In genomic region chr4:62732840-62733239, GRCm38 (mm10) we compare ENCODE assay signal across 10 mouse cellular contexts.
DNase-seq lines count a peak whose midpoint lies in the region; ATAC-seq and TF ChIP-seq lines count a peak whose summit lies in the region.
"Had no signal": no experiment of that assay in that cellular context is flagged by ENCODE, and none has a peak within 500 bp of the region (broad histone marks: within the 10 kb centered on the region; RNA-seq: fewer than 3 reads in every experiment).

No protein-coding gene starts in this region.

- no peaks in the 10 kb centered on the region for H3K79me2 ChIP-seq in heart, adult 2 months (replicated peaks; ENCODE audit: control insufficient read depth, insufficient read depth, low read length)

- H3K27ac ChIP-seq in kidney, adult 2 months (ENCODE audit: insufficient read depth, low read depth, low read length): no peak overlapping the region
- peak overlapping the region; percentile 62 for H3K27ac ChIP-seq in heart, adult 2 months
- H3K27ac ChIP-seq in neural tube, embryonic 14.5 days (ENCODE audit: low read depth, low read length): no peak overlapping the region
- no peak overlapping the region for H3K27ac ChIP-seq in midbrain, embryonic 11.5 days (ENCODE audit: low read depth, low read length)
- H3K27ac ChIP-seq: midbrain, embryonic 12.5 days had no signal

- H3K36me3 ChIP-seq in kidney, adult 2 months (ENCODE audit: control insufficient read depth, insufficient read depth, low read length): no peaks in the 10 kb centered on the region
- peaks cover 10% of the 10 kb centered on the region for H3K36me3 ChIP-seq in heart, adult 2 months (ENCODE audit: control insufficient read depth, insufficient read depth, low read length)
- H3K36me3 ChIP-seq in neural tube, embryonic 14.5 days (ENCODE audit: control insufficient read depth, insufficient read depth, low read length): no peaks in the 10 kb centered on the region
- H3K36me3 ChIP-seq in midbrain, embryonic 11.5 days (ENCODE audit: control insufficient read depth, insufficient read depth, low read length): no peaks in the 10 kb centered on the region
- H3K36me3 ChIP-seq: midbrain, embryonic 12.5 days had no signal

- intact Hi-C loops in heart, adult 2 months (cut with DNase I): no loop called here

- no peaks in the 10 kb centered on the region for H3K9me3 ChIP-seq in neural tube, embryonic 14.5 days (ENCODE audit: control insufficient read depth, low read length)
- H3K9me3 ChIP-seq in midbrain, embryonic 11.5 days (ENCODE audit: control insufficient read depth, low read length): no peaks in the 10 kb centered on the region
- H3K9me3 ChIP-seq: midbrain, embryonic 12.5 days had no signal

- peak overlapping the region; percentile 27; the same call in 1 of the 2 replicates for H3K9ac ChIP-seq in heart, adult 2 months (ENCODE audit: low read depth, low read length)
- H3K9ac ChIP-seq in neural tube, embryonic 14.5 days (replicated peaks; ENCODE audit: low read depth, low read length): no peak overlapping the region
- H3K9ac ChIP-seq in midbrain, embryonic 11.5 days (ENCODE audit: low read length): no peak overlapping the region
- H3K9ac ChIP-seq: midbrain, embryonic 12.5 days had no signal

- no peak overlapping the region for H3K4me2 ChIP-seq in neural tube, embryonic 14.5 days (ENCODE audit: low read depth, low read length)
- H3K4me2 ChIP-seq in midbrain, embryonic 11.5 days: no peak overlapping the region
- H3K4me2 ChIP-seq: midbrain, embryonic 12.5 days had no signal

- peak; percentile 57 for DNase-seq in kidney, adult 2 months
- DNase-seq in kidney, adult 11 months: no peak
- peak; percentile 57 to 72 for DNase-seq in heart, adult 2 months
- peak; percentile 28 to 51 for DNase-seq in kidney, postnatal 25 days
- DNase-seq in B cell, adult 2 months: no peak
- no peak for DNase-seq in midbrain, embryonic 11.5 days (ENCODE audit: low spot score, missing footprints)
- DNase-seq: thymus, postnatal 4 days had no signal

- WGBS in kidney, adult 2 months: 33% methylated on average over 2 of the region's 2 CpGs
- 16% methylated on average over 2 of the region's 2 CpGs for WGBS in heart, adult 2 months
- WGBS in neural tube, embryonic 14.5 days: 54% methylated on average over 2 of the region's 2 CpGs
- 71% methylated on average over 2 of the region's 2 CpGs for WGBS in midbrain, embryonic 11.5 days

- no peaks in the 10 kb centered on the region for H3K27me3 ChIP-seq in kidney, adult 2 months (replicated peaks; ENCODE audit: control insufficient read depth, insufficient read depth, low read length)
- H3K27me3 ChIP-seq in heart, adult 2 months (ENCODE audit: control insufficient read depth, insufficient read depth, low read length): no peaks in the 10 kb centered on the region
- H3K27me3 ChIP-seq in neural tube, embryonic 14.5 days (ENCODE audit: control insufficient read depth, insufficient read depth, low read length): no peaks in the 10 kb centered on the region
- no peaks in the 10 kb centered on the region for H3K27me3 ChIP-seq in midbrain, embryonic 11.5 days (ENCODE audit: control insufficient read depth, insufficient read depth, low read length)
- H3K27me3 ChIP-seq: midbrain, embryonic 12.5 days had no signal

- TF ChIP-seq POLR2A in kidney, adult 2 months (IDR thresholded peaks at IDR 0.05; ENCODE audit: low read depth, low read length): no peak
- TF ChIP-seq POLR2A in heart, adult 2 months (IDR thresholded peaks at IDR 0.05; ENCODE audit: insufficient read depth, low read depth, low read length): 0 out of 2 replicates have a peak, but pooled peaks have one; percentile 25

- H3K4me1 ChIP-seq in kidney, adult 2 months (ENCODE audit: control insufficient read depth, insufficient read depth, low read length): 0 out of 2 replicates have a peak, but pooled peaks cover 5% of the 10 kb centered on the region
- H3K4me1 ChIP-seq in heart, adult 2 months (ENCODE audit: control insufficient read depth, insufficient read depth, low read length): peaks cover 47% of the 10 kb centered on the region
- peaks cover 5% of the 10 kb centered on the region; the same call in 1 of the 2 replicates for H3K4me1 ChIP-seq in neural tube, embryonic 14.5 days (ENCODE audit: control insufficient read depth, insufficient read depth, low read length)
- H3K4me1 ChIP-seq in midbrain, embryonic 11.5 days (ENCODE audit: control insufficient read depth, insufficient read depth, low read length): no peaks in the 10 kb centered on the region

- H3K4me3 ChIP-seq in kidney, adult 2 months (ENCODE audit: insufficient read depth, low read depth, low read length): no peak overlapping the region
- H3K4me3 ChIP-seq in heart, adult 2 months: no peak overlapping the region
- no peak overlapping the region for H3K4me3 ChIP-seq in neural tube, embryonic 14.5 days (ENCODE audit: low read depth, low read length)
- H3K4me3 ChIP-seq in midbrain, embryonic 11.5 days (ENCODE audit: low read depth, low read length): no peak overlapping the region
- H3K4me3 ChIP-seq: midbrain, embryonic 12.5 days had no signal

- TF ChIP-seq EP300 in heart, adult 2 months (IDR thresholded peaks at IDR 0.05; ENCODE audit: insufficient read depth, low read depth, low read length): peak; percentile 44; the same call in 1 of the 2 replicates

- peak; percentile 52; the same call in 1 of the 2 replicates for ATAC-seq in neural tube, embryonic 14.5 days (ENCODE audit: low read depth)
- ATAC-seq in cerebellum, adult (ENCODE audit: insufficient number of reproducible peaks, low FRiP score, low TSS enrichment): no peak
- no peak for ATAC-seq in midbrain, embryonic 11.5 days (ENCODE audit: low FRiP score)

- no peak for TF ChIP-seq CTCF in kidney, adult 2 months (conservative IDR thresholded peaks at IDR 0.05; ENCODE audit: insufficient read depth, insufficient read length, low read depth, low read length)
- TF ChIP-seq CTCF in heart, adult 2 months (IDR thresholded peaks at IDR 0.05): peak; percentile 44

Comparison
In these comparisons a context has a peak if more than half of its experiments do, and no peak if none do; other contexts are left out.
1. DNase-seq: peak in kidney, adult 2 months (single experiment), heart, adult 2 months (2 of 2) and kidney, postnatal 25 days (2 of 2); none in kidney, adult 11 months (single experiment), B cell, adult 2 months (0 of 2) and midbrain, embryonic 11.5 days (single experiment).